Mouse (Mus musculus) ES-E14 (cell line): ENCODE measurements at regions not wholly inside any gene's neighbourhood (a gene's known extent, or its start where the extent isn't known, plus 50 kb on each side); places are given as distances from the start of the nearest gene placed in this dataset.

Source experiments
- CHD2 ChIP-seq: IDR thresholded peaks from 2 replicates; pipeline ENCODE4 v1.6.1; 2014; ENCODE audit warnings: mild to moderate bottlenecking, low read depth, low read length, inconsistent platforms
- HCFC1 ChIP-seq: IDR thresholded peaks from 2 replicates; pipeline ENCODE4 v1.6.1; 2012; ENCODE audit warnings: low read length, inconsistent platforms, borderline replicate concordance; ENCODE audit not compliant: insufficient read depth
- MAFK ChIP-seq: IDR thresholded peaks from 2 replicates; pipeline ENCODE4 v1.6.1; 2014; ENCODE audit warnings: mild to moderate bottlenecking, low read depth, low read length, inconsistent platforms; ENCODE audit not compliant: insufficient read depth
- ZC3H11A ChIP-seq: IDR thresholded peaks from 2 replicates; pipeline ENCODE4 v1.6.1; 2012; ENCODE audit warnings: low read depth, mild to moderate bottlenecking, inconsistent platforms, low read length, borderline replicate concordance
- ZNF384 ChIP-seq: IDR thresholded peaks from 2 replicates; pipeline ENCODE4 v1.6.1; 2012; ENCODE audit warnings: low read depth, low read length, inconsistent platforms

GRCm38 (mm10) chr1:95064330-95065193 lies 248.9 kb upstream of the Fam174a start:
- TF ChIP-seq ZNF384 (no peak), HCFC1 (no peak), MAFK (no peak), ZC3H11A (no peak), CHD2 (no peak)
